Mouse (Mus musculus) midbrain, postnatal 0 days (tissue): ENCODE measurements around the gene Gm20388. TPM values are rescaled to one million over a fixed set of nuclear protein-coding genes. Genes with fewer than 3 reads are reported as not detected.

ENCODE experiments used
- ATAC-seq: fragments of 200-750 bp; cut with Nextera tagmentation; 2 replicates; pipeline ENCODE4 v1.8.0; 2017; ENCODE audit warnings: moderate number of reproducible peaks, mild to moderate bottlenecking, moderate TSS enrichment, moderate library complexity; ENCODE audit not compliant: low FRiP score
- DNase-seq: peaks from one replicate; pipeline ENCODE4 v3.0.0-alpha.2; 2015; ENCODE audit warnings: low spot score
- H3K27ac ChIP-seq: fragments of 300-500 bp; sonication (generic); 2 replicates; pipeline ENCODE4 v1.5.1; 2014; ENCODE audit warnings: low read depth, mild to moderate bottlenecking, low read length, mixed read lengths
- H3K27me3 ChIP-seq: fragments of 300-500 bp; sonication (generic); 2 replicates; pipeline ENCODE4 v1.6.1; 2014; ENCODE audit warnings: low read length, control low read depth, mixed read lengths; ENCODE audit not compliant: insufficient read depth
- H3K36me3 ChIP-seq: fragments of 300-500 bp; sonication (generic); 2 replicates; pipeline ENCODE4 v1.6.1; 2014; ENCODE audit warnings: low read length, control low read depth, mixed read lengths; ENCODE audit not compliant: insufficient read depth
- H3K4me1 ChIP-seq: fragments of 300-500 bp; sonication (generic); 2 replicates; pipeline ENCODE4 v1.6.1; 2014; ENCODE audit warnings: mild to moderate bottlenecking, control low read depth, antibody characterized with exemption, low read length, mixed read lengths; ENCODE audit not compliant: insufficient read depth
- H3K4me2 ChIP-seq: fragments of 300-500 bp; sonication (generic); 2 replicates; pipeline ENCODE4 v1.6.1; 2014; ENCODE audit warnings: low read depth, mild to moderate bottlenecking, low read length, mixed read lengths; ENCODE audit not compliant: poor library complexity, severe bottlenecking
- H3K4me3 ChIP-seq: fragments of 300-500 bp; sonication (generic); 2 replicates; pipeline ENCODE4 v1.5.1; 2014; ENCODE audit warnings: low read depth, mild to moderate bottlenecking, low read length, moderate library complexity
- H3K9ac ChIP-seq: fragments of 300-500 bp; sonication (generic); replicated peaks from 2 replicates; pipeline ENCODE4 v1.6.1; 2014; ENCODE audit warnings: mild to moderate bottlenecking, low read length, moderate library complexity, mixed read lengths; ENCODE audit not compliant: poor library complexity, severe bottlenecking
- H3K9me3 ChIP-seq: fragments of 300-500 bp; sonication (generic); 2 replicates; pipeline ENCODE4 v1.6.1; 2016; ENCODE audit warnings: low read length, control low read depth
- CTCF ChIP-seq: IDR thresholded peaks from 2 replicates; pipeline ENCODE4 v1.5.1; 2016; ENCODE audit warnings: antibody characterized with exemption, mild to moderate bottlenecking
- WGBS: fragments of 180-500 bp; shearing (Covaris S2); extraction: QIAGEN DNeasy Blood & Tissue Kit; methylation state at CpG from one replicate; pipeline ENCODE4 v1.1.7; 2014; 5-methylcytosine and 5-hydroxymethylcytosine counted together
- polyA plus RNA-seq: library from polyadenylated mRNA; unstranded; fragments of >200 nt; fragmentation: Nextera tagmentation; extraction: Ambion mirVana; gene quantifications from 2 replicates; pipeline ENCODE4 v1.2.1, GENCODE M21; 2015
- total RNA-seq: library from RNA; depleted of rRNA; stranded (reverse); fragments of >200 nt; gene quantifications from 2 replicates; pipeline ENCODE4 v1.2.3, GENCODE M21; 2014

Gene Gm20388
- total and polyA plus RNA-seq, 2 experiments from 2014 or later, result 74.2 TPM; not detected in 1

DNA sequence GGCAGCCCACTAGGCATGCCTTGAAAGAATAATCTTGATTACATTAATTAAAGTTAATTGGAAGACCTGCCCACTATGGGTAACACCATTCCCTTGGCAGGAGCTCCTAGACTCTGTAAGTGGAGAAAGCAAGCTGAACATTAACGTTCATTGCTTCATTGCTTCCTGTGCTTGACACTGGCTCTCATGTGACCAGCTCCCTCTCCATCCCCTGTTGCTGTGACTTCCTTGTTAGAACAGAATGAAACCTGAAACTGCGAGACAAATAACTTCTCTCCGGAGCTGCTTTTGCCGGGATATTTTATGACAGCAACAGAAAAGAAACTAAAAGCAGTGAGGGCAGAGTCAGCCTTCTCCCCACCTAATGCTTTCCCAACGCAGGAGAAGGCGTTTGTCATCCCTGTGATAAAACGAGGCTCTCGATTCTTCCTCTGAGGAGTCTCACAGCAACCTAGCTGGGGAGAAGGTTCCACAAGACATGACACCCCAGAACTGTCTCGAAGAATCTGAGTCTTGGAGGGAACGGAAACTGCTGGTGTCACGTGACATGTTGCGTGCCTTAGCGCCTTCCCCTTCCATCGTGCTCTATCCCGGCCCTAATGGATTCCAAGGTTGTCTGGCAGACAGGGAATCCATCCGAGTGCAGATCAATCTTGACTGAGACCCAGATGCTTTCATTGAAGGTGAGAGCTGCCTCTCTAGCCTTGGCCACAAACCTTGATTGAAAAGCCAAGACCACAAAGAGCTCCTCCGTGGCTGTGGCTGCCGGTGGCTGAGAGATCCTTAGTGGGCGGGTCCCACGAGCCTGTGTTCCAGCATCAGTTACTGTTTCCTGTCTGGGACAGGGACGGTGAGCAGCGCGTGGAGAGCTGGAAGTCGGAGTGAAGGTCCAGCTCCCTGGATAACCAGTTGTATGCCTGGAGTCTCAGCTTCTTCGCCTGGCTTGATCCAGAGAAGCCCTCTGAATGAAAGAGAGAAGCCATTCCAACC lies 2654.0 kb downstream of the Gm20388 start:
- H3K27me3 ChIP-seq, result no peaks in the 10 kb centered on the region
- H3K4me3 ChIP-seq, result no peak overlapping the region
- peaks cover 15% of the 10 kb centered on the region for H3K4me1 ChIP-seq
- DNase-seq (no peak), ATAC-seq (no peak)
- 89% methylated on average over 25 of the region's 25 CpGs for WGBS
- H3K9ac ChIP-seq, result no peak overlapping the region
- TF ChIP-seq CTCF, result no peak
- no peaks in the 10 kb centered on the region for H3K36me3 ChIP-seq
- no peak overlapping the region for H3K27ac ChIP-seq
- no peaks in the 10 kb centered on the region for H3K9me3 ChIP-seq
- no peak overlapping the region for H3K4me2 ChIP-seq

DNA sequence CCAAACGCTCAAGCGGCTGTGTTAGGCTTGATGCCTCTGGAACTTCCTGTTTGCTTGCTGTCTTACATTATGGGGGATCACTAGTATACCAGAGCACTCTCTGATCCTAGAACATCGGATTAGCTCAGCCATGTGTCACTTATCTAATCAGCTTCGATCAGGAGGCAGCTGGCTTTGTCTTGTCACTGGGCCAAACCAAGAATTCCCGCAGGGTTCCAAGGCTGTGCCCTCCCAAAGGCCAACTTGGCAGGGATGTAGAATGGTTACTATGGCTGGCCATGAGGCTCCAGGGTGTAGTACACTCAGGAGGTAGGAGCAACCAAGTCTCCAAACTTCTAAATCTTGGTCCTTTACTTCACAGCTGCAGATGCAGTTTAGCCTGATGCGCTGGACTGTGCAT lies 2656.1 kb downstream of the Gm20388 start:
- Histone ChIP-seq H3K4me1 (peaks cover 15% of the 10 kb centered on the region), H3K36me3 (0 out of 2 replicates have a peak, but pooled peaks cover 5% of the 10 kb centered on the region), H3K9me3 (no peaks in the 10 kb centered on the region), H3K27ac (peak overlapping the region; percentile 87), H3K27me3 (no peaks in the 10 kb centered on the region), H3K9ac (peak overlapping the region; percentile 73; the same call in 1 of the 2 replicates), H3K4me2 (peak overlapping the region; percentile 91), H3K4me3 (peak overlapping the region; percentile 77)
- no peak for TF ChIP-seq CTCF
- ATAC-seq, result 0 out of 2 replicates have a peak, but pooled peaks have one; percentile 1
- peak; percentile 51 for DNase-seq
- WGBS, result 18% methylated on average over 6 of the region's 6 CpGs

DNA sequence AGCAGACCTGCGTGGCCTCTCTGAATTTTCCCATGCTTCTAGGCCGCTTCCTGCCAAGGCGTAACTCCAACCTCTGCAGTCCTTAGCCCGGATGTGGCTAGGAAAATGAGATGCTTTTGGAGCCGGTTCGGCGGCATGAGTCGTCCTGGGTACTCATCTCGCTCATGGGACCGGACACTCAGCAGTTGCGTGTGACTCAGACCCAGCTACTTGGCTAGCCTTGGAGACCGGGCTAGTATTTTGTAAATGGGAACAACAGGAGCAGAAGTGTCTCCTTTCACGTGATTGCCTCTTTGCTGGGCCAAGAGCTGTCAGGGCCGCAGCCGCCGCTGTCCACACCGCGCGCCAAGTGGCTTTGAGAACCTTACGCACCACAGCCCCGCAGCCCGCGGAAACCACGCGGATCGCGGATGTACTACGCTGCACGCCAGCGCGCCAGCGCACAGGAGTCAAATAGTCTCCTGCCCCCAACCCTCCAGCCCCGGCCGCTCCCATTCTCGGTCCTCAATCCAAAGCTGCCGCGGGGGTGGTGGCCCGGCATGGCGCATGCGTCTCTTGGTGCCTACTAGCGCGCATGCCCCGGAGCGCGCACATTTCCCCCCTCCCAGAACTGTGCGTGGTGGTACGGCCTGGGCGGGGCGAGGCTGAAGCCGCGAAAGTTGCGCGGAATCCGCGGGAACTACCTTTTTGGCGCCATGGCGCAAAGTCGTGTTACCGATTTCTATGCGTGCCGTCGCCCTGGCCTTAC lies 2656.9 kb downstream of the Gm20388 start, which contains the start of gene Cdt1:
TSS of gene Cdt1 (plus strand) at position 655 of the 748 bp plus-strand sequence.
- WGBS, result under 1% methylated on average over 62 of the region's 62 CpGs
- DNase-seq, result peak; percentile 97
- peak; percentile 96 for ATAC-seq

DNA sequence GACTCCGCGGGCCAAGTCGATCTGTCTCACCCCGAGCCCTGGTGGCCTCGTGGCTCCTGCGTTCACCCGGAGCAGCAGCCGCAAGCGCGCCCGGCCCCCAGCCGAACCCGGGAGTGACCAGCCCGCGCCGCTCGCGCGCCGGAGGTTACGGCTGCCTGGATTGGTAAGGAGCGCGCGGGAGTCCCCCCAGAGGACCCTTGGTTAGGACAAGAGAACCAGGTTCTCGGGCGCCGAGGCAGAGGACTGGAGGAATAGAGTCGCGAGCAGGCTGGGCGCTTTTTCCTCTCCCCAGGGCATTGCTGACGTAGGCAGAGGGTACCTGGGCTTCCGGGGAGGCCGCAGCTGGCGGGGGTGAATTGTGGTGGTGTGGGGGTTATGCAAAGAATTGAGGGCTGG lies 2657.5 kb downstream of the Gm20388 start:
- Histone ChIP-seq H3K27ac (peak overlapping the region; percentile 51), H3K9ac (peak overlapping the region; percentile 79), H3K4me3 (peak overlapping the region; percentile 77), H3K36me3 (0 out of 2 replicates have a peak, but pooled peaks cover 5% of the 10 kb centered on the region), H3K4me2 (peak overlapping the region; percentile 91), H3K27me3 (no peaks in the 10 kb centered on the region), H3K4me1 (peaks cover 15% of the 10 kb centered on the region), H3K9me3 (no peaks in the 10 kb centered on the region)
- under 1% methylated on average over 30 of the region's 34 CpGs for WGBS
- TF ChIP-seq CTCF, result no peak
- DNase-seq (peak; percentile 29), ATAC-seq (peak; percentile 31)

More for the DNA sequence above, 2656.9 kb downstream of the Gm20388 start, which contains the start of gene Cdt1:
- H3K4me1 ChIP-seq, result peaks cover 15% of the 10 kb centered on the region
- H3K9ac ChIP-seq, result peak within 1 kb of the TSS; percentile 79
- TF ChIP-seq CTCF, result peak; percentile 1; the same call in 1 of the 2 replicates
- 0 out of 2 replicates have a peak, but pooled peaks cover 5% of the 10 kb centered on the region for H3K36me3 ChIP-seq
- no peaks in the 10 kb centered on the region for H3K27me3 ChIP-seq
- H3K4me2 ChIP-seq, result peak within 1 kb of the TSS; percentile 91
- H3K4me3 ChIP-seq, result peak within 1 kb of the TSS; percentile 77
- H3K9me3 ChIP-seq, result no peaks in the 10 kb centered on the region
- H3K27ac ChIP-seq, result peak within 1 kb of the TSS; percentile 87

DNA sequence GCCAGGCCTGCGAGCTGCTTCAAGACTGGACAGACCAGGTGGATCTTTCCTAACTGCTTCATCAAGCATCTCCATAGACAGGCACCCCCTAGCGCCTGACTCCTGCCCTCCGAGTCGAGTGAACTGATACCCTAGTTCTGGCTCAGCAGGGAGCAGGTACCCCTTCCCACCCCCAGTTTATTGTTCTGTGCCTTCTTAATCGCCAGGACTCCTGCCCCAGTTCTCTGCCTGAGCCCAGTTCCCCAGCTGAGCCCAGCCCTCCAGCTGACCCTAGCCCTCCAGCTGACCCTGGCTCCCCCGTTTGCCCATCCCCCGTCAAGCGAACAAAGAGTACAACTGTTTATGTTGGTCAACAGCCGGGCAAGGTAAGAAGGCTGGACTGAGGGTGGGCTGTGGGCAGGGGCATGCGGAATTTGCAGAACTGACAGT lies 2658.3 kb downstream of the Gm20388 start:
- no peak for ATAC-seq
- DNase-seq, result no peak
- Histone ChIP-seq H3K36me3 (0 out of 2 replicates have a peak, but pooled peaks cover 5% of the 10 kb centered on the region), H3K4me2 (peak overlapping the region; percentile 91), H3K9me3 (no peaks in the 10 kb centered on the region), H3K4me1 (peaks cover 15% of the 10 kb centered on the region), H3K4me3 (no peak overlapping the region), H3K9ac (no peak overlapping the region), H3K27me3 (no peaks in the 10 kb centered on the region), H3K27ac (no peak overlapping the region)
- WGBS, result 19% methylated on average over 10 of the region's 10 CpGs
- 0 out of 2 replicates have a peak, but pooled peaks have one; percentile 14 for TF ChIP-seq CTCF
